In the genomic region with DNA sequence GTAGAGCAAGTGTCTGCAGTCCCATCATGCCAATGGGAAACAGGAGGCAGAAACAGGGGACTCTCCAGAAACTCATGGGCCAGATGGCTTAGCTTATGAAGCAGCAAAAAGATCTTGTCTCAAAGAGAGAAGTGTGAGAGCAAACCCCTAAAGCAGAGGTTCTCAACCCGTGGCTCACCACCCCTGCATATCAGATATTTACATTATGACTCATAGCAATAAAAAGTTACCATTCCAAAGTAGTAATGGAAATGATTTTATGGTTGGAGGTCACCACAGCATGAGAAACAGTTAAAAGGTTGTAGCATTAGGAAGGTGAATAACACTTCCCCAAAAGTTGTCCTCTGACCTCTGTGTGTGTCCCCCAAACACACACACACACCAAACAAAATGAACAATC, we compare ENCODE assay signal across 20 mouse cellular contexts. TPM values are rescaled to one million over a fixed set of nuclear protein-coding genes. Genes with fewer than 3 reads are reported as not detected.
"Had no signal": no experiment of that assay in that cellular context is flagged by ENCODE, and none has a peak within 500 bp of the region (broad histone marks: within the 10 kb centered on the region; RNA-seq: fewer than 3 reads in every experiment).

No protein-coding gene starts in this region.

- DNase-seq: liver, postnatal 0 days; lung, embryonic 14.5 days; lung, postnatal 10 days; lung, postnatal 4 days; midbrain, embryonic 14.5 days; retina, postnatal 1 day; right cerebral cortex, adult 18-20 months; right cerebral cortex, postnatal 14 days; thymus, adult 2 months; thymus, postnatal 25 days had no signal

- ATAC-seq: liver, postnatal 0 days; midbrain, embryonic 16.5 days had no signal

- H3K27me3 ChIP-seq: liver, embryonic 15.5 days; midbrain, embryonic 12.5 days; neural tube, embryonic 13.5 days; neural tube, embryonic 15.5 days had no signal

- H3K9ac ChIP-seq: liver, embryonic 15.5 days; liver, postnatal 0 days; lung, embryonic 14.5 days; midbrain, embryonic 12.5 days; neural tube, embryonic 13.5 days; neural tube, embryonic 15.5 days had no signal

- H3K27ac ChIP-seq: liver, embryonic 15.5 days; midbrain, embryonic 10.5 days; midbrain, embryonic 12.5 days; neural tube, embryonic 13.5 days; neural tube, embryonic 15.5 days had no signal

- H3K4me2 ChIP-seq: liver, embryonic 15.5 days; lung, embryonic 14.5 days; midbrain, embryonic 12.5 days; neural tube, embryonic 13.5 days; neural tube, embryonic 15.5 days had no signal

- H3K4me1 ChIP-seq: liver, embryonic 15.5 days; neural tube, embryonic 15.5 days had no signal

- H3K36me3 ChIP-seq: liver, embryonic 15.5 days; midbrain, embryonic 10.5 days; midbrain, embryonic 12.5 days; neural tube, embryonic 13.5 days; neural tube, embryonic 15.5 days had no signal

- H3K9me3 ChIP-seq: liver, embryonic 15.5 days; midbrain, embryonic 10.5 days; midbrain, embryonic 12.5 days; neural tube, embryonic 13.5 days; neural tube, embryonic 15.5 days had no signal

- H3K4me3 ChIP-seq: liver, embryonic 15.5 days; midbrain, embryonic 10.5 days; midbrain, embryonic 12.5 days; myocyte; neural tube, embryonic 13.5 days; neural tube, embryonic 15.5 days had no signal

RNA-seq across cellular contexts. Expression of gene Col9a1, which starts 58.9 kb away (rescaled TPM):
- total RNA-seq: megakaryocyte, adult 5-6 weeks; megakaryocyte-erythroid progenitor cell, adult 5-6 weeks had no signal
- polyA plus RNA-seq: myocyte; spleen, adult 2 months had no signal
